Mouse (Mus musculus): ENCODE data around the gene Atf6.

GRCm38 (mm10) chr1:170871402-170871801, 3.8 kb upstream of the Atf6 start:
- TF ChIP-seq POLR2A (IDR thresholded peaks at IDR 0.05; ENCODE audit: insufficient read depth, low read depth, low read length) = no peak
- no peak for TF ChIP-seq CTCF (IDR thresholded peaks at IDR 0.05; ENCODE audit: insufficient read depth, low read depth, low read length)

All from olfactory bulb, adult 2 months (tissue).